ENCODE assay signal across 16 mouse cellular contexts in the genomic region with DNA sequence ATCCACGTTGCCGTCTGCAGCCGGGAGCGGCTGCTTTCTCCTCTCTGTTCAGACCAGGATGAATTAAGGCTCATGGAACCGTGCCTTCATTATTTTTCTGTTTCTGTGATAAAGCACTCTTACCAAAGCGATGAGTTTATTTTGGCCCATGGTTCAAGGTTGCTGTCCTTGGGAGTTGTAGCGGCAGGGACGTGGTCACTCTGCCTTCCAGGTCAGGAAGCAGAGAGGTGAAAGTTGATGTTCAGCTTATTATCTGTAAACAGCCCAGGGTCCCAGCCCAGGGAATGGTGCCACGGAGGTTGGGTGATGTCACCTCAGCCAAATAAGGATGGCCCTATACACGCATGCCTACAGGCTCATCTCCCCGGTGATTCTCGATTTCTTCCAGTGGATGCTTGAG.
DNase-seq lines count a peak whose midpoint lies in the region; ATAC-seq and TF ChIP-seq lines count a peak whose summit lies in the region.
"Had no signal": no experiment of that assay in that cellular context is flagged by ENCODE, and none has a peak within 500 bp of the region (broad histone marks: within the 10 kb centered on the region; RNA-seq: fewer than 3 reads in every experiment).

No protein-coding gene starts in this region.

- no peak for TF ChIP-seq CTCF in CH12.LX (conservative IDR thresholded peaks at IDR 0.05 in 1 of 2, IDR thresholded peaks at IDR 0.05 in 1 of 2; ENCODE audit: low read depth in 2 of 2, low read length in 2 of 2)

- ATAC-seq in liver, embryonic 16.5 days (ENCODE audit: low read depth) = 0 out of 2 replicates have a peak, but pooled peaks have one; percentile 10
- ATAC-seq: forebrain, embryonic 15.5 days; hindbrain, embryonic 16.5 days; Patski had no signal

- no peak overlapping the region for H3K4me3 ChIP-seq in CH12.LX (replicated peaks in 1 of 3; ENCODE audit: low read depth in 2 of 3, low read length in 2 of 3, poor library complexity in 1 of 3)
- H3K4me3 ChIP-seq in liver, embryonic 16.5 days (ENCODE audit: low read depth, low read length) = no peak overlapping the region
- no peak overlapping the region for H3K4me3 ChIP-seq in embryonic facial prominence, embryonic 10.5 days
- H3K4me3 ChIP-seq: forebrain, embryonic 15.5 days; limb, embryonic 15.5 days; midbrain, embryonic 12.5 days had no signal

- H3K79me2 ChIP-seq in CH12.LX (replicated peaks; ENCODE audit: control insufficient read depth, extremely low read depth, insufficient read depth, poor library complexity, severe bottlenecking) = 0 out of 2 replicates have a peak, but pooled peaks cover 11% of the 10 kb centered on the region

- no peaks in the 10 kb centered on the region for H3K27me3 ChIP-seq in CH12.LX (replicated peaks)
- H3K27me3 ChIP-seq in liver, embryonic 16.5 days (ENCODE audit: control insufficient read depth, insufficient read depth, low read depth, low read length) = no peaks in the 10 kb centered on the region
- no peaks in the 10 kb centered on the region for H3K27me3 ChIP-seq in embryonic facial prominence, embryonic 10.5 days (replicated peaks; ENCODE audit: low read depth, poor library complexity, severe bottlenecking)
- H3K27me3 ChIP-seq: forebrain, embryonic 15.5 days; limb, embryonic 15.5 days; midbrain, embryonic 12.5 days; Patski had no signal

- peak overlapping the region; percentile 76 for H3K4me2 ChIP-seq in CH12.LX (ENCODE audit: insufficient read depth, low read depth, poor library complexity, severe bottlenecking)
- H3K4me2 ChIP-seq in liver, embryonic 16.5 days (ENCODE audit: low read depth, low read length) = 0 out of 2 replicates have a peak overlapping the region, but pooled peaks have one; percentile 45
- H3K4me2 ChIP-seq: forebrain, embryonic 15.5 days; limb, embryonic 15.5 days; midbrain, embryonic 12.5 days had no signal

- peaks cover 26 to 87% of the 10 kb centered on the region in 2 experiments for H3K4me1 ChIP-seq in CH12.LX (ENCODE audit: control insufficient read depth in 1 of 2, insufficient read depth in 2 of 2)
- peaks cover 70% of the 10 kb centered on the region for H3K4me1 ChIP-seq in liver, embryonic 16.5 days (ENCODE audit: control insufficient read depth, low read depth, low read length)
- peaks cover 60% of the 10 kb centered on the region for H3K4me1 ChIP-seq in embryonic facial prominence, embryonic 10.5 days

- H3K9me3 ChIP-seq in CH12.LX (replicated peaks; ENCODE audit: low read length) = peaks cover 3% of the 10 kb centered on the region
- no peaks in the 10 kb centered on the region for H3K9me3 ChIP-seq in liver, embryonic 16.5 days (replicated peaks; ENCODE audit: control insufficient read depth, low read length)
- H3K9me3 ChIP-seq in embryonic facial prominence, embryonic 10.5 days = no peaks in the 10 kb centered on the region
- H3K9me3 ChIP-seq: forebrain, embryonic 15.5 days; limb, embryonic 15.5 days; midbrain, embryonic 12.5 days had no signal

- no peak for TF ChIP-seq EP300 in CH12.LX (IDR thresholded peaks at IDR 0.05; ENCODE audit: low read length)

- TF ChIP-seq POLR2A in CH12.LX (IDR thresholded peaks at IDR 0.05; ENCODE audit: low read depth, low read length) = no peak

- H3K9ac ChIP-seq in CH12.LX (ENCODE audit: insufficient read depth, low read depth) = no peak overlapping the region
- H3K9ac ChIP-seq in liver, embryonic 16.5 days (ENCODE audit: low read depth, low read length) = no peak overlapping the region
- H3K9ac ChIP-seq: forebrain, embryonic 15.5 days; limb, embryonic 15.5 days; midbrain, embryonic 12.5 days had no signal

- H3K27ac ChIP-seq in CH12.LX (ENCODE audit: insufficient read depth, low read depth) = no peak overlapping the region
- H3K27ac ChIP-seq in liver, embryonic 16.5 days (ENCODE audit: low read length) = peak overlapping the region; percentile 90
- H3K27ac ChIP-seq in embryonic facial prominence, embryonic 10.5 days (replicated peaks) = no peak overlapping the region
- H3K27ac ChIP-seq: forebrain, embryonic 15.5 days; limb, embryonic 15.5 days; midbrain, embryonic 12.5 days had no signal

- WGBS in liver, embryonic 16.5 days (ENCODE audit: insufficient replicate concordance) = 79% methylated on average over 12 of the region's 12 CpGs
- WGBS in embryonic facial prominence, embryonic 10.5 days = 91% methylated on average over 12 of the region's 12 CpGs

- dilution Hi-C loops in CH12.LX (cut with MboI; ENCODE audit: extremely low pct_ligation_motif_present, extremely low pct_unique_long_range_greater_than_20kb, low sequenced_read_pairs) = no loop called here

- TF ChIP-seq RAD21 in CH12.LX (IDR thresholded peaks at IDR 0.05; ENCODE audit: low read depth, low read length) = no peak

- in situ Hi-C loops in CH12.LX (cut with MboI; ENCODE audit: low pct_ligation_motif_present, low pct_unique_long_range_greater_than_20kb, low sequenced_read_pairs) = loop anchor here (5.0 kb wide), 2 partner anchors 37 to 38 kb away; no protein-coding TSS in a partner anchor

- H3K36me3 ChIP-seq in CH12.LX (replicated peaks in 1 of 2; ENCODE audit: control insufficient read depth in 1 of 2, insufficient read depth in 1 of 2, low read length in 1 of 2) = peaks cover 0 to 28% of the 10 kb centered on the region in 2 experiments
- H3K36me3 ChIP-seq in liver, embryonic 16.5 days (ENCODE audit: control insufficient read depth, insufficient read depth) = no peaks in the 10 kb centered on the region
- no peaks in the 10 kb centered on the region for H3K36me3 ChIP-seq in embryonic facial prominence, embryonic 10.5 days (replicated peaks)
- H3K36me3 ChIP-seq: forebrain, embryonic 15.5 days; limb, embryonic 15.5 days; midbrain, embryonic 12.5 days had no signal

- DNase-seq in adrenal gland, adult (ENCODE audit: inconsistent age in 2 of 2, low spot score in 1 of 2) = peak; percentile 74 to 93
- DNase-seq in adrenal gland, postnatal 4 days (ENCODE audit: low spot score in 2 of 2) = no peak
- no peak for DNase-seq in CH12.LX (ENCODE audit: extremely low read depth)
- DNase-seq in adrenal gland, postnatal 36 days = peak; percentile 71 to 75
- DNase-seq in ovary, adult 18-20 months (ENCODE audit: low spot score) = no peak
- no peak for DNase-seq in embryonic facial prominence, embryonic 10.5 days (ENCODE audit: low spot score)
- no peak for DNase-seq in spleen, postnatal 10 days (ENCODE audit: low spot score in 2 of 2)
- DNase-seq: cerebellum, postnatal 10 days; gastrocnemius, postnatal 10 days; kidney, postnatal 10 days had no signal

TF ChIP-seq in CH12.LX, 34 proteins besides CTCF, POLR2A, EP300 and RAD21:
- TF ChIP-seq HCFC1 (IDR thresholded peaks at IDR 0.05; ENCODE audit: low read depth, low read length) (no peak), NRF1 (IDR thresholded peaks at IDR 0.05; ENCODE audit: low read depth, low read length) (no peak), SIN3A (IDR thresholded peaks at IDR 0.05; ENCODE audit: low read length) (no peak), ZMIZ1 (IDR thresholded peaks at IDR 0.05; ENCODE audit: low read depth, low read length) (no peak), ZC3H11A (IDR thresholded peaks at IDR 0.05; ENCODE audit: low read depth, low read length) (no peak), CHD1 (IDR thresholded peaks at IDR 0.05; ENCODE audit: low read depth, low read length) (no peak), MYC (IDR thresholded peaks at IDR 0.05; ENCODE audit: low read depth, low read length) (no peak), PAX5 (IDR thresholded peaks at IDR 0.05; ENCODE audit: low read length) (no peak), MAZ (IDR thresholded peaks at IDR 0.05; ENCODE audit: low read depth, low read length) (no peak), TCF12 (IDR thresholded peaks at IDR 0.05; ENCODE audit: low read depth, low read length) (no peak), BHLHE40 (IDR thresholded peaks at IDR 0.05; ENCODE audit: low read depth, low read length) (no peak)

Comparison
In these comparisons a context has a peak if more than half of its experiments do, and no peak if none do; other contexts are left out.
1. DNase-seq: peak in adrenal gland, adult (2 of 2) and adrenal gland, postnatal 36 days (2 of 2); none in adrenal gland, postnatal 4 days (0 of 2), CH12.LX (single experiment), ovary, adult 18-20 months (single experiment), embryonic facial prominence, embryonic 10.5 days (single experiment) and spleen, postnatal 10 days (0 of 2).